In genomic region chr1:182974826-182975225, GRCm38 (mm10) we compare ENCODE assay signal across 23 mouse cellular contexts. TPM values are rescaled to one million over a fixed set of nuclear protein-coding genes. Genes with fewer than 3 reads are reported as not detected.
DNase-seq lines count a peak whose midpoint lies in the region; ATAC-seq and TF ChIP-seq lines count a peak whose summit lies in the region.
"Had no signal": no experiment of that assay in that cellular context is flagged by ENCODE, and none has a peak within 500 bp of the region (broad histone marks: within the 10 kb centered on the region; RNA-seq: fewer than 3 reads in every experiment).

No protein-coding gene starts in this region.

- POLR2A ChIA-PET in Patski (lab: Charles Lee), result no interaction called here

- in situ Hi-C loops in Patski (cut with MboI; ENCODE audit: low pct_unique_long_range_greater_than_20kb), result no loop called here

- H3K9me3 ChIP-seq in intestine, postnatal 0 days (ENCODE audit: control insufficient read depth), result no peaks in the 10 kb centered on the region
- no peaks in the 10 kb centered on the region for H3K9me3 ChIP-seq in intestine, embryonic 15.5 days
- no peaks in the 10 kb centered on the region for H3K9me3 ChIP-seq in lung, embryonic 14.5 days (ENCODE audit: low read depth, low read length)
- no peaks in the 10 kb centered on the region for H3K9me3 ChIP-seq in limb, embryonic 10.5 days (replicated peaks)
- H3K9me3 ChIP-seq: embryonic facial prominence, embryonic 10.5 days; forebrain, embryonic 15.5 days; hindbrain, embryonic 13.5 days; limb, embryonic 12.5 days; lung, embryonic 15.5 days; midbrain, embryonic 10.5 days had no signal

- peaks cover 42% of the 10 kb centered on the region; the same call in 1 of the 2 replicates for H3K36me3 ChIP-seq in intestine, postnatal 0 days (ENCODE audit: control insufficient read depth, insufficient read depth)
- no peaks in the 10 kb centered on the region for H3K36me3 ChIP-seq in intestine, embryonic 15.5 days
- no peaks in the 10 kb centered on the region for H3K36me3 ChIP-seq in lung, embryonic 14.5 days (ENCODE audit: insufficient read depth)
- H3K36me3 ChIP-seq in limb, embryonic 10.5 days, result no peaks in the 10 kb centered on the region
- H3K36me3 ChIP-seq: embryonic facial prominence, embryonic 10.5 days; forebrain, embryonic 15.5 days; hindbrain, embryonic 13.5 days; limb, embryonic 12.5 days; lung, embryonic 15.5 days; midbrain, embryonic 10.5 days had no signal

- no peak overlapping the region for H3K4me3 ChIP-seq in intestine, postnatal 0 days (ENCODE audit: low read depth, low read length)
- H3K4me3 ChIP-seq in intestine, embryonic 15.5 days (replicated peaks), result no peak overlapping the region
- H3K4me3 ChIP-seq in lung, embryonic 14.5 days (ENCODE audit: low read depth, low read length), result no peak overlapping the region
- no peak overlapping the region for H3K4me3 ChIP-seq in limb, embryonic 10.5 days
- H3K4me3 ChIP-seq: embryonic facial prominence, embryonic 10.5 days; forebrain, embryonic 15.5 days; hindbrain, embryonic 13.5 days; limb, embryonic 12.5 days; lung, embryonic 15.5 days; midbrain, embryonic 10.5 days had no signal

- H3K9ac ChIP-seq in intestine, postnatal 0 days (ENCODE audit: low read depth, low read length), result no peak overlapping the region
- no peak overlapping the region for H3K9ac ChIP-seq in intestine, embryonic 15.5 days
- H3K9ac ChIP-seq in lung, embryonic 14.5 days, result no peak overlapping the region
- H3K9ac ChIP-seq: forebrain, embryonic 15.5 days; hindbrain, embryonic 13.5 days; limb, embryonic 12.5 days; lung, embryonic 15.5 days had no signal

- H3K4me1 ChIP-seq in intestine, postnatal 0 days (replicated peaks; ENCODE audit: control insufficient read depth, insufficient read depth, low read length), result no peaks in the 10 kb centered on the region
- no peaks in the 10 kb centered on the region for H3K4me1 ChIP-seq in intestine, embryonic 15.5 days (replicated peaks)
- H3K4me1 ChIP-seq in lung, embryonic 14.5 days (ENCODE audit: insufficient read depth), result no peaks in the 10 kb centered on the region
- no peaks in the 10 kb centered on the region for H3K4me1 ChIP-seq in limb, embryonic 10.5 days
- H3K4me1 ChIP-seq: forebrain, embryonic 15.5 days; hindbrain, embryonic 13.5 days; limb, embryonic 12.5 days; lung, embryonic 15.5 days; midbrain, embryonic 10.5 days had no signal

- ATAC-seq in intestine, postnatal 0 days, result no peak
- no peak for ATAC-seq in intestine, embryonic 15.5 days
- no peak for ATAC-seq in lung, embryonic 14.5 days (ENCODE audit: insufficient read depth)
- ATAC-seq in Patski, result no peak
- ATAC-seq: forebrain, embryonic 15.5 days; inflammation-experienced regulatory T-cells, adult 6 months had no signal

- H3K27me3 ChIP-seq in intestine, postnatal 0 days (replicated peaks; ENCODE audit: control insufficient read depth, insufficient read depth, low read length), result no peaks in the 10 kb centered on the region
- no peaks in the 10 kb centered on the region for H3K27me3 ChIP-seq in intestine, embryonic 15.5 days (replicated peaks)
- no peaks in the 10 kb centered on the region for H3K27me3 ChIP-seq in lung, embryonic 14.5 days (ENCODE audit: insufficient read depth, low read length)
- no peaks in the 10 kb centered on the region for H3K27me3 ChIP-seq in Patski
- H3K27me3 ChIP-seq in limb, embryonic 10.5 days (ENCODE audit: low read depth, poor library complexity, severe bottlenecking), result no peaks in the 10 kb centered on the region
- H3K27me3 ChIP-seq: forebrain, embryonic 15.5 days; hindbrain, embryonic 13.5 days; limb, embryonic 12.5 days had no signal

- no peak overlapping the region for H3K27ac ChIP-seq in intestine, postnatal 0 days (ENCODE audit: low read depth, low read length)
- H3K27ac ChIP-seq in intestine, embryonic 15.5 days, result no peak overlapping the region
- H3K27ac ChIP-seq in lung, embryonic 14.5 days (ENCODE audit: low read depth), result no peak overlapping the region
- H3K27ac ChIP-seq in limb, embryonic 10.5 days, result no peak overlapping the region
- H3K27ac ChIP-seq: embryonic facial prominence, embryonic 10.5 days; forebrain, embryonic 15.5 days; hindbrain, embryonic 13.5 days; limb, embryonic 12.5 days; lung, embryonic 15.5 days; macrophage; midbrain, embryonic 10.5 days had no signal

- CTCF ChIA-PET in Patski (lab: Charles Lee), result interaction anchor here (1.6 kb wide), 1 partner anchor 9 kb away, joined by 4 read pairs; no protein-coding TSS in a partner anchor

- WGBS in intestine, postnatal 0 days, result 83% methylated on average over 14 of the region's 14 CpGs
- WGBS in intestine, embryonic 15.5 days, result 81% methylated on average over 14 of the region's 14 CpGs
- 76% methylated on average over 14 of the region's 14 CpGs for WGBS in lung, embryonic 14.5 days
- WGBS in limb, embryonic 10.5 days, result 82% methylated on average over 14 of the region's 14 CpGs

- no peak for DNase-seq in lung, embryonic 14.5 days
- DNase-seq in lung, postnatal 25 days (ENCODE audit: low spot score), result no peak
- no peak for DNase-seq in Patski (ENCODE audit: low read depth, low spot score)
- no peak for DNase-seq in limb, embryonic 10.5 days (ENCODE audit: low spot score)
- no peak for DNase-seq in adrenal gland, postnatal 4 days (ENCODE audit: low spot score in 2 of 2)
- DNase-seq: adrenal gland, postnatal 25 days; cerebellum, adult 9-10 months; gastrocnemius, postnatal 10 days; heart, adult 11 months; kidney, postnatal 4 days; thymus, adult 2 months; thymus, postnatal 4 days had no signal

- peak; percentile 32; the same call in 1 of the 2 replicates for TF ChIP-seq CTCF in intestine, postnatal 0 days (IDR thresholded peaks at IDR 0.05; ENCODE audit: low read depth)
- peak; percentile 25 for TF ChIP-seq CTCF in lung, embryonic 14.5 days (IDR thresholded peaks at IDR 0.05; ENCODE audit: low read depth)
- peak; percentile 23 for TF ChIP-seq CTCF in Patski (IDR thresholded peaks at IDR 0.05)

- no peak overlapping the region for H3K4me2 ChIP-seq in intestine, postnatal 0 days (replicated peaks; ENCODE audit: low read depth)
- no peak overlapping the region for H3K4me2 ChIP-seq in intestine, embryonic 15.5 days (replicated peaks)
- H3K4me2 ChIP-seq in lung, embryonic 14.5 days, result no peak overlapping the region
- H3K4me2 ChIP-seq: forebrain, embryonic 15.5 days; hindbrain, embryonic 13.5 days; limb, embryonic 12.5 days; liver, embryonic 11.5 days; lung, embryonic 15.5 days had no signal

RNA-seq across cellular contexts. Expression of gene Tlr5, which starts 20.2 kb away (rescaled TPM):
- 4.3 and 5.0 TPM in 2 replicates for polyA plus RNA-seq in intestine, postnatal 0 days (2015; fragmentation: Nextera tagmentation; extraction: Ambion mirVana)
- 4.0 and 4.4 TPM in 2 replicates for polyA plus RNA-seq in intestine, embryonic 15.5 days (2015; fragmentation: Nextera tagmentation; extraction: Ambion mirVana)
- polyA plus RNA-seq in lung, embryonic 14.5 days (2014; fragmentation: Nextera tagmentation; extraction: Ambion mirVana), result 1.2 and 1.8 TPM in 2 replicates
- polyA plus RNA-seq in Patski (2021), result not detected
- 0.33 and 0.69 TPM in 2 replicates for polyA plus RNA-seq in limb, embryonic 10.5 days (2016; fragmentation: Nextera tagmentation; extraction: Ambion mirVana)
- 1 to 10 TPM; 1.6 to 1.8 TPM for total RNA-seq in adrenal gland, postnatal 4 days (2021)
- polyA plus RNA-seq: inflammation-experienced regulatory T-cells, adult 6 months had no signal
